Mouse (Mus musculus) CH12F3 (cell line): Measurements from ENCODE around the gene 5730455P16Rik.

Source experiments
- in situ Hi-C: fragments of 300-500 bp; cut with MboI; formaldehyde crosslinking; loops from 2 replicates; pipeline ENCODE4 v1.14.3; 2020; ENCODE audit warnings: low sequenced_read_pairs

The 5730455P16Rik gene

DNA sequence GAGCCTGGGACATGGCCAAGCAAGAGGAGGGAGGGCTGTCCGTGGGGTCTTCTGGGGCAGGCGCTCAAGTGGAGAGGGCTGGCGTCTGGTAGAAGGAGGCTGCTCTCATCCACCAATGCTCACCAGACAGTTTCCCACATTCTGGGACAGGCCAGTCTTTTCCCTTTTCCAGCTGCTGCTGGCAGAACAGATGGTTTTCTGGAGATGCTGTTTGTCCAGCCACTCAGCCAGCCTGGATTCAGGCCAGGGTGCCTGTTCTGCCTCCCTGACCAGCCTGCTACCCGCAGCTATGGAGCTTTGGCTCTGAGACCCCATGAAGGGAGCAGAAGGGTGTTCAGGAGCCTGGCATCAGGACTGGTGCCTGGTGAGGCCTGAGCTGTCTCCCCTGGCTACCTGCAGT lies 66.6 kb downstream of the 5730455P16Rik start:
- in situ Hi-C loops = no loop called here
